9 mouse cellular contexts compared by ENCODE assay signal in the genomic region with DNA sequence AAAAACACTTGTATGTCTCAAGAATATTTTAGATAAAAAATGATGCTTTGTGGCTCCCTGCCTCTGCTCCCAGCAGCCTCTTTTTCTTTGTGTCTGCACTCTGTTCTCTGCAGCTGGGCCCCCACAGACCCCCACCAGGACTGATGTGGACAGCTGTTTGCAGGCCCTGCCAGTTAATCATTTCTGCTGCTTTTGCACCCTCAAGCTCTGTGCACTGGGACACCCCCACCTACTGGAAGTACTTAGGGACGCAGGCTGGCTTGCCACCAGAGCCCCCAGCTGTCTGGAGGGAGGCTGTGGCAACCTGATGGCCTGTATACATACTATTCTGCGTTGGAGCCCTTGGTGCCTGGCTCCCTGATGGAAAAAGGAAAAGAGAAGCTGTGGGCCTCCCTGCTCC. TPM values are rescaled to one million over a fixed set of nuclear protein-coding genes. Genes with fewer than 3 reads are reported as not detected.
DNase-seq lines count a peak whose midpoint lies in the region; ATAC-seq and TF ChIP-seq lines count a peak whose summit lies in the region.
"Had no signal": no experiment of that assay in that cellular context is flagged by ENCODE, and none has a peak within 500 bp of the region (broad histone marks: within the 10 kb centered on the region; RNA-seq: fewer than 3 reads in every experiment).

No protein-coding gene starts in this region.

- TF ChIP-seq CTCF in liver, adult 2 months (IDR thresholded peaks at IDR 0.05; ENCODE audit: low read depth, low read length) = peak; percentile 39
- TF ChIP-seq CTCF in lung, postnatal 0 days (IDR thresholded peaks at IDR 0.05) = peak; percentile 79

- 16% methylated on average over 2 of the region's 2 CpGs for WGBS in liver, adult 2 months
- WGBS in liver, embryonic 12.5 days (ENCODE audit: insufficient replicate concordance) = 13% methylated on average over 2 of the region's 2 CpGs
- 20% methylated on average over 2 of the region's 2 CpGs for WGBS in embryonic facial prominence, embryonic 11.5 days
- 19% methylated on average over 2 of the region's 2 CpGs for WGBS in lung, postnatal 0 days

- H3K36me3 ChIP-seq in liver, adult 2 months (ENCODE audit: control insufficient read depth, insufficient read depth, low read length) = no peaks in the 10 kb centered on the region
- no peaks in the 10 kb centered on the region for H3K36me3 ChIP-seq in liver, embryonic 12.5 days
- no peaks in the 10 kb centered on the region for H3K36me3 ChIP-seq in embryonic facial prominence, embryonic 11.5 days (replicated peaks; ENCODE audit: control insufficient read depth, insufficient read depth, low read depth, low read length)
- H3K36me3 ChIP-seq in lung, postnatal 0 days (ENCODE audit: insufficient read depth, low read length) = no peaks in the 10 kb centered on the region
- H3K36me3 ChIP-seq: liver, embryonic 13.5 days had no signal

- H3K4me3 ChIP-seq in liver, adult 2 months (ENCODE audit: insufficient read depth, low read depth, low read length) = no peak overlapping the region
- H3K4me3 ChIP-seq in liver, embryonic 12.5 days = no peak overlapping the region
- no peak overlapping the region for H3K4me3 ChIP-seq in embryonic facial prominence, embryonic 11.5 days (ENCODE audit: low read depth, low read length)
- no peak overlapping the region for H3K4me3 ChIP-seq in lung, postnatal 0 days (ENCODE audit: low read depth, low read length)
- H3K4me3 ChIP-seq: liver, embryonic 13.5 days had no signal

- no peaks in the 10 kb centered on the region for H3K27me3 ChIP-seq in liver, adult 2 months (ENCODE audit: control insufficient read depth, insufficient read depth, low read length)
- H3K27me3 ChIP-seq in liver, embryonic 12.5 days (replicated peaks) = peaks cover 5% of the 10 kb centered on the region; the same call in 1 of the 2 replicates
- no peaks in the 10 kb centered on the region for H3K27me3 ChIP-seq in embryonic facial prominence, embryonic 11.5 days (ENCODE audit: control insufficient read depth, insufficient read depth, low read length)
- no peaks in the 10 kb centered on the region for H3K27me3 ChIP-seq in lung, postnatal 0 days (replicated peaks; ENCODE audit: insufficient read depth, low read length)

- no peaks in the 10 kb centered on the region for H3K9me3 ChIP-seq in liver, embryonic 12.5 days (replicated peaks)
- H3K9me3 ChIP-seq in embryonic facial prominence, embryonic 11.5 days (replicated peaks; ENCODE audit: control insufficient read depth, low read length) = no peaks in the 10 kb centered on the region
- H3K9me3 ChIP-seq in lung, postnatal 0 days (ENCODE audit: low read length) = no peaks in the 10 kb centered on the region
- H3K9me3 ChIP-seq: liver, embryonic 13.5 days had no signal

- H3K4me1 ChIP-seq in liver, adult 2 months (ENCODE audit: control insufficient read depth, insufficient read depth, low read length) = no peaks in the 10 kb centered on the region
- H3K4me1 ChIP-seq in liver, embryonic 12.5 days = 0 out of 2 replicates have a peak, but pooled peaks cover 10% of the 10 kb centered on the region
- H3K4me1 ChIP-seq in embryonic facial prominence, embryonic 11.5 days (ENCODE audit: control insufficient read depth, insufficient read depth, low read length) = no peaks in the 10 kb centered on the region; the same call in 1 of the 2 replicates
- H3K4me1 ChIP-seq in lung, postnatal 0 days (ENCODE audit: insufficient read depth, low read depth, low read length) = peaks cover 2% of the 10 kb centered on the region; the same call in 1 of the 2 replicates
- H3K4me1 ChIP-seq: liver, embryonic 13.5 days had no signal

- no peak overlapping the region for H3K9ac ChIP-seq in liver, adult 2 months (ENCODE audit: low read depth, low read length)
- no peak overlapping the region for H3K9ac ChIP-seq in liver, embryonic 12.5 days
- no peak overlapping the region for H3K9ac ChIP-seq in embryonic facial prominence, embryonic 11.5 days (replicated peaks; ENCODE audit: low read length)
- no peak overlapping the region for H3K9ac ChIP-seq in lung, postnatal 0 days (replicated peaks; ENCODE audit: low read depth)
- H3K9ac ChIP-seq: liver, embryonic 13.5 days had no signal

- no peak for DNase-seq in liver, adult 2 months (ENCODE audit: extremely low read depth, low read depth, low spot score)
- peak; percentile 65 for DNase-seq in embryonic facial prominence, embryonic 11.5 days (ENCODE audit: low spot score)
- DNase-seq in heart, postnatal 36 days = peak; percentile 32 to 48
- peak; percentile 79 for DNase-seq in lung, postnatal 0 days (ENCODE audit: low spot score)
- DNase-seq in testis, postnatal 10 days (ENCODE audit: low spot score) = peak; percentile 69
- DNase-seq in thymus, adult 18-20 months = no peak
- no peak for DNase-seq in adrenal gland, adult 8-10 months
- DNase-seq: liver, embryonic 13.5 days had no signal

- H3K27ac ChIP-seq in liver, adult 2 months (replicated peaks; ENCODE audit: insufficient read depth, low read depth, low read length) = no peak overlapping the region
- no peak overlapping the region for H3K27ac ChIP-seq in liver, embryonic 12.5 days
- H3K27ac ChIP-seq in embryonic facial prominence, embryonic 11.5 days (replicated peaks; ENCODE audit: low read depth, low read length) = no peak overlapping the region
- no peak overlapping the region for H3K27ac ChIP-seq in lung, postnatal 0 days (ENCODE audit: low read length)
- H3K27ac ChIP-seq: liver, embryonic 13.5 days had no signal

- H3K4me2 ChIP-seq in liver, embryonic 12.5 days = no peak overlapping the region
- H3K4me2 ChIP-seq in embryonic facial prominence, embryonic 11.5 days (ENCODE audit: low read depth, low read length) = no peak overlapping the region
- H3K4me2 ChIP-seq in lung, postnatal 0 days (replicated peaks; ENCODE audit: low read depth, low read length) = no peak overlapping the region
- H3K4me2 ChIP-seq: liver, embryonic 13.5 days had no signal

- no peaks in the 10 kb centered on the region for H3K79me2 ChIP-seq in liver, adult 2 months (ENCODE audit: control insufficient read depth, insufficient read depth, low read length)

- no peak for ATAC-seq in liver, embryonic 12.5 days
- ATAC-seq in embryonic facial prominence, embryonic 11.5 days (replicated peaks; ENCODE audit: insufficient number of reproducible peaks, low FRiP score, low TSS enrichment, low read depth) = no peak
- ATAC-seq in lung, postnatal 0 days = peak; percentile 76

- no peak for TF ChIP-seq POLR2A in liver, adult 2 months (IDR thresholded peaks at IDR 0.05; ENCODE audit: extremely low read depth, insufficient read depth, low read length)

- intact Hi-C loops in heart, postnatal 36 days (cut with DNase I) = loop anchor here (10.0 kb wide), 1 partner anchor 636 kb away; no protein-coding TSS in a partner anchor

- no peak for TF ChIP-seq EP300 in lung, postnatal 0 days (IDR thresholded peaks at IDR 0.05)

RNA-seq across cellular contexts. Expression of gene Tshz3, which starts 11.3 kb away (rescaled TPM):
- total RNA-seq in liver, adult 2 months (2014; rRNA removed) = 0.28 and 0.47 TPM in 2 replicates
- 0.22 and 0.34 TPM in 2 replicates for polyA plus RNA-seq in liver, adult 2 months (2012; rRNA removed)
- 1.2 and 1.5 TPM in 2 replicates for polyA plus RNA-seq in liver, embryonic 12.5 days (2016; fragmentation: Nextera tagmentation; extraction: Ambion mirVana)
- 3.7 and 4.9 TPM in 2 replicates for polyA plus RNA-seq in embryonic facial prominence, embryonic 11.5 days (2014; fragmentation: Nextera tagmentation; extraction: Ambion mirVana)
- total RNA-seq in heart, postnatal 36 days (2021) = 1 to 10 TPM; 3.4 to 4.2 TPM
- polyA plus RNA-seq in lung, postnatal 0 days (2015; fragmentation: Nextera tagmentation; extraction: Ambion mirVana) = 4.1 and 5.8 TPM in 2 replicates
- total RNA-seq in adrenal gland, adult 8-10 months (2022) = 1 to 10 TPM; 4.4 to 7.5 (median 5.4) TPM

Comparison
In these comparisons a context has a peak if more than half of its experiments do, and no peak if none do; other contexts are left out.
1. DNase-seq: peak in embryonic facial prominence, embryonic 11.5 days (single experiment), heart, postnatal 36 days (2 of 2), lung, postnatal 0 days (single experiment) and testis, postnatal 10 days (single experiment); none in liver, adult 2 months (single experiment), thymus, adult 18-20 months (0 of 2) and adrenal gland, adult 8-10 months (single experiment).